In genomic region chr17:47369087-47369443, GRCm38 (mm10) we compare ENCODE assay signal across 1 mouse cellular context.
TF ChIP-seq lines count a peak whose summit lies in the region.

No protein-coding gene starts in this region.

TF ChIP-seq in MEL, 35 proteins besides CTCF, POLR2A, EP300 and RAD21 (continued from another document):
- TF ChIP-seq USF2 (IDR thresholded peaks at IDR 0.05; ENCODE audit: borderline replicate concordance in 1 of 2, insufficient read depth in 1 of 2, low read depth in 1 of 2, low read length in 2 of 2) (no peak), TCF12 (IDR thresholded peaks at IDR 0.05; ENCODE audit: low read depth, low read length) (no peak), ZC3H11A (IDR thresholded peaks at IDR 0.05; ENCODE audit: low read depth, low read length) (no peak), GABPA (IDR thresholded peaks at IDR 0.05; ENCODE audit: low read depth, low read length) (no peak), SIN3A (IDR thresholded peaks at IDR 0.05; ENCODE audit: low read length) (no peak; the same call in 1 of the 2 replicates), UBTF (IDR thresholded peaks at IDR 0.05; ENCODE audit: borderline replicate concordance, insufficient read depth, low read depth, low read length) (no peak), BHLHE40 (IDR thresholded peaks at IDR 0.05; ENCODE audit: borderline replicate concordance, low read depth, low read length) (no peak), GATA1 (IDR thresholded peaks at IDR 0.05; ENCODE audit: low read depth, low read length) (no peak), E2F4 (IDR thresholded peaks at IDR 0.05; ENCODE audit: borderline replicate concordance, low read depth, low read length) (no peak), HCFC1 (IDR thresholded peaks at IDR 0.05; ENCODE audit: low read depth, low read length) (no peak), NELFE (IDR thresholded peaks at IDR 0.05; ENCODE audit: low read depth, low read length) (no peak), RCOR1 (IDR thresholded peaks at IDR 0.05; ENCODE audit: low read depth, low read length) (no peak), ZKSCAN1 (IDR thresholded peaks at IDR 0.05; ENCODE audit: low read depth, low read length) (no peak), TBP (IDR thresholded peaks at IDR 0.05; ENCODE audit: low read depth, low read length) (no peak), MAX (IDR thresholded peaks at IDR 0.05; ENCODE audit: low read length) (peak; percentile 6; the same call in 1 of the 2 replicates), NRF1 (IDR thresholded peaks at IDR 0.05; ENCODE audit: insufficient read depth, low read depth, low read length, poor library complexity, severe bottlenecking) (no peak), MAZ (IDR thresholded peaks at IDR 0.05; ENCODE audit: low read depth, low read length) (no peak), CHD2 (IDR thresholded peaks at IDR 0.05; ENCODE audit: low read length) (no peak), USF1 (IDR thresholded peaks at IDR 0.05; ENCODE audit: low read depth, low read length) (no peak), ZNF384 (IDR thresholded peaks at IDR 0.05; ENCODE audit: low read depth, low read length) (no peak), POLR2AphosphoS5 (IDR thresholded peaks at IDR 0.05; ENCODE audit: borderline replicate concordance, low read depth, low read length) (no peak), ZMIZ1 (IDR thresholded peaks at IDR 0.05; ENCODE audit: low read depth, low read length) (0 out of 2 replicates have a peak, but pooled peaks have one; percentile 8), CHD1 (IDR thresholded peaks at IDR 0.05; ENCODE audit: low read depth, low read length) (no peak), MYC (IDR thresholded peaks at IDR 0.05; ENCODE audit: low read depth, low read length) (0 out of 2 replicates have a peak, but pooled peaks have one; percentile 22), POLR2AphosphoS2 (IDR thresholded peaks at IDR 0.05; ENCODE audit: low read length) (no peak), MAFK (IDR thresholded peaks at IDR 0.05; ENCODE audit: borderline replicate concordance, low read depth, low read length) (no peak)
